ENCODE assay signal across 27 mouse cellular contexts in the genomic region with DNA sequence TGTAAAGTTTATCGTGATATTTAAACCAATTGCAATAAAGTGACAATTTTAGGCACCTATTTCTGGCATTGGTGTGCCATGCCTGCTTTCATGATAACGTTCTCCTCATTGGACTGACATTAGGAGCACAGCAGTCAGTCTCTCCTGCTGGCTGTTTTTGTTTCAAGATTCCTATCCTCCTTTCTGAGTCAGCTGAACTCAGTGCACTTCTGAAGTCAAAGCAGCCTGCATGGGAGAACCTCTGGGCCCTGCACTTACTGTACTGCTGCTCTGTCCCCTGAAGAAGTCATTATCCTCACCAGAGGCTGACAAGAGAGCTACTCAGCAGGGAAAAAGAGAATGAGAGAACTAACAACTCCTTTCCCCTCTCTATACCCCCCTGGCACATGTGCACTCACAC. TPM values are rescaled to one million over a fixed set of nuclear protein-coding genes. Genes with fewer than 3 reads are reported as not detected.
A peak's percentile ranks its signal among the peaks of the same experiment; 100 is the strongest.
DNase-seq lines count a peak whose midpoint lies in the region; ATAC-seq lines count a peak whose summit lies in the region.
"Had no signal": no experiment of that assay in that cellular context is flagged by ENCODE, and none has a peak within 500 bp of the region (broad histone marks: within the 10 kb centered on the region; RNA-seq: fewer than 3 reads in every experiment).

No protein-coding gene starts in this region.

- peak; percentile 43 for DNase-seq in embryo, embryonic 11 days
- DNase-seq in embryo, embryonic 9.5 days (ENCODE audit: extremely low spot score) = no peak
- peak; percentile 14 for DNase-seq in embryonic facial prominence, embryonic 10.5 days (ENCODE audit: low spot score)
- DNase-seq in limb, embryonic 10.5 days (ENCODE audit: low spot score) = peak; percentile 37
- no peak for DNase-seq in kidney, postnatal 25 days
- no peak for DNase-seq in embryo, embryonic 10 days (ENCODE audit: low spot score)
- no peak for DNase-seq in right cerebral cortex, postnatal 25 days
- DNase-seq: adrenal gland, adult 8-10 months; cerebellum, adult 11-12 months; cerebellum, adult 9-11 months; gastrocnemius, postnatal 14 days; kidney, adult 8-10 months; layer of hippocampus, adult 9-11 months; retina, postnatal 1 day; right cerebral cortex, postnatal 14 days; thymus, postnatal 36 days had no signal

- H3K4me1 ChIP-seq in embryonic facial prominence, embryonic 10.5 days = peaks cover 10% of the 10 kb centered on the region
- peaks cover 41% of the 10 kb centered on the region for H3K4me1 ChIP-seq in limb, embryonic 10.5 days
- H3K4me1 ChIP-seq in limb, embryonic 15.5 days = peaks cover 13% of the 10 kb centered on the region
- H3K4me1 ChIP-seq: forebrain, embryonic 12.5 days; liver, embryonic 15.5 days; lung, embryonic 15.5 days; midbrain, embryonic 13.5 days; stomach, embryonic 15.5 days had no signal

- no peak overlapping the region for H3K4me2 ChIP-seq in limb, embryonic 15.5 days
- H3K4me2 ChIP-seq: embryonic facial prominence, embryonic 13.5 days; forebrain, embryonic 12.5 days; liver, embryonic 15.5 days; lung, embryonic 15.5 days; midbrain, embryonic 13.5 days; stomach, embryonic 15.5 days had no signal

- H3K9me3 ChIP-seq in embryonic facial prominence, embryonic 10.5 days = no peaks in the 10 kb centered on the region
- no peaks in the 10 kb centered on the region for H3K9me3 ChIP-seq in limb, embryonic 10.5 days (replicated peaks)
- H3K9me3 ChIP-seq in limb, embryonic 15.5 days = no peaks in the 10 kb centered on the region
- H3K9me3 ChIP-seq: embryonic facial prominence, embryonic 13.5 days; forebrain, embryonic 12.5 days; G1E; liver, embryonic 15.5 days; lung, embryonic 15.5 days; midbrain, embryonic 13.5 days; stomach, embryonic 15.5 days had no signal

- H3K9ac ChIP-seq in limb, embryonic 15.5 days = no peak overlapping the region
- H3K9ac ChIP-seq: embryonic facial prominence, embryonic 13.5 days; forebrain, embryonic 12.5 days; liver, embryonic 15.5 days; lung, embryonic 15.5 days; midbrain, embryonic 13.5 days; stomach, embryonic 15.5 days had no signal

- H3K27ac ChIP-seq in embryonic facial prominence, embryonic 10.5 days (replicated peaks) = peak overlapping the region; percentile 76
- H3K27ac ChIP-seq in limb, embryonic 10.5 days = peak overlapping the region; percentile 87
- H3K27ac ChIP-seq in limb, embryonic 15.5 days = peak overlapping the region; percentile 77
- H3K27ac ChIP-seq: embryonic facial prominence, embryonic 13.5 days; forebrain, embryonic 12.5 days; kidney, postnatal 0 days; liver, embryonic 15.5 days; lung, embryonic 15.5 days; midbrain, embryonic 13.5 days; stomach, embryonic 15.5 days had no signal

- 52% methylated on average over 2 of the region's 2 CpGs for WGBS in embryonic facial prominence, embryonic 10.5 days
- 48% methylated on average over 2 of the region's 2 CpGs for WGBS in limb, embryonic 10.5 days
- 21% methylated on average over 2 of the region's 2 CpGs for WGBS in limb, embryonic 15.5 days

- H3K27me3 ChIP-seq in embryonic facial prominence, embryonic 10.5 days (replicated peaks; ENCODE audit: low read depth, poor library complexity, severe bottlenecking) = no peaks in the 10 kb centered on the region
- H3K27me3 ChIP-seq in limb, embryonic 10.5 days (ENCODE audit: low read depth, poor library complexity, severe bottlenecking) = no peaks in the 10 kb centered on the region
- H3K27me3 ChIP-seq in limb, embryonic 15.5 days = no peaks in the 10 kb centered on the region
- H3K27me3 ChIP-seq: embryonic facial prominence, embryonic 13.5 days; forebrain, embryonic 12.5 days; liver, embryonic 15.5 days; lung, embryonic 15.5 days; midbrain, embryonic 13.5 days; stomach, embryonic 15.5 days had no signal

- no peak for ATAC-seq in limb, embryonic 15.5 days (ENCODE audit: insufficient number of reproducible peaks, low FRiP score, low TSS enrichment, low read depth)
- ATAC-seq: intestine, embryonic 16.5 days; midbrain, embryonic 13.5 days had no signal

- H3K4me3 ChIP-seq in embryonic facial prominence, embryonic 10.5 days = no peak overlapping the region
- H3K4me3 ChIP-seq in limb, embryonic 10.5 days = no peak overlapping the region
- H3K4me3 ChIP-seq in limb, embryonic 15.5 days = no peak overlapping the region
- H3K4me3 ChIP-seq: embryonic facial prominence, embryonic 13.5 days; erythroblast, embryonic 14.5 days; forebrain, embryonic 12.5 days; liver, embryonic 15.5 days; lung, embryonic 15.5 days; midbrain, embryonic 13.5 days; stomach, embryonic 15.5 days had no signal

- no peaks in the 10 kb centered on the region for H3K36me3 ChIP-seq in embryonic facial prominence, embryonic 10.5 days (replicated peaks)
- H3K36me3 ChIP-seq in limb, embryonic 10.5 days = 0 out of 2 replicates have a peak, but pooled peaks cover 3% of the 10 kb centered on the region
- 0 out of 2 replicates have a peak, but pooled peaks cover 7% of the 10 kb centered on the region for H3K36me3 ChIP-seq in limb, embryonic 15.5 days
- H3K36me3 ChIP-seq: embryonic facial prominence, embryonic 13.5 days; forebrain, embryonic 12.5 days; liver, embryonic 15.5 days; lung, embryonic 15.5 days; midbrain, embryonic 13.5 days; stomach, embryonic 15.5 days had no signal

RNA-seq across cellular contexts. Expression of a gene that starts 32.9 kb away (rescaled TPM):
- polyA plus RNA-seq in embryonic facial prominence, embryonic 10.5 days (2016; fragmentation: Nextera tagmentation; extraction: Ambion mirVana) = 10.0 and 10.1 TPM in 2 replicates
- polyA plus RNA-seq in limb, embryonic 10.5 days (2016; fragmentation: Nextera tagmentation; extraction: Ambion mirVana) = 12.3 and 14.2 TPM in 2 replicates
- polyA plus RNA-seq in limb, embryonic 15.5 days (2015; fragmentation: Nextera tagmentation; extraction: Ambion mirVana) = 10.0 and 15.3 TPM in 2 replicates

RNA-seq across cellular contexts. Expression of a gene that starts 33.1 kb away (rescaled TPM):
- 28.2 and 30.1 TPM in 2 replicates for polyA plus RNA-seq in embryonic facial prominence, embryonic 10.5 days (2016; fragmentation: Nextera tagmentation; extraction: Ambion mirVana)
- polyA plus RNA-seq in limb, embryonic 10.5 days (2016; fragmentation: Nextera tagmentation; extraction: Ambion mirVana) = 34.3 and 72.4 TPM in 2 replicates
- polyA plus RNA-seq in limb, embryonic 15.5 days (2015; fragmentation: Nextera tagmentation; extraction: Ambion mirVana) = 156 and 208 TPM in 2 replicates

Comparison
In these comparisons a context has a peak if more than half of its experiments do, and no peak if none do; other contexts are left out.
1. DNase-seq: peak in embryo, embryonic 11 days (single experiment), embryonic facial prominence, embryonic 10.5 days (single experiment) and limb, embryonic 10.5 days (single experiment); none in embryo, embryonic 9.5 days (single experiment), kidney, postnatal 25 days (0 of 2), embryo, embryonic 10 days (single experiment) and right cerebral cortex, postnatal 25 days (single experiment).
2. Peak in every context shown above with its lines, with median percentiles within 50 percentile points of each other: H3K27ac ChIP-seq.